Mouse (Mus musculus) liver, embryonic 11.5 days (tissue): ENCODE data around the gene Ptprd. TPM values are rescaled to one million over a fixed set of nuclear protein-coding genes. Genes with fewer than 3 reads are reported as not detected.

Experiments
- ATAC-seq: fragments of 200-750 bp; cut with Nextera tagmentation; replicated peaks from 2 replicates; pipeline ENCODE4 v1.8.0; 2017; ENCODE audit warnings: moderate number of reproducible peaks, mild to moderate bottlenecking, moderate TSS enrichment, moderate library complexity; ENCODE audit not compliant: low FRiP score
- DNase-seq: peaks from one replicate; pipeline ENCODE4 v3.0.0-alpha.2; 2017; ENCODE audit warnings: low spot score
- H3K27ac ChIP-seq: fragments of 300-500 bp; sonication (generic); 2 replicates; pipeline ENCODE4 v1.5.1; 2014; ENCODE audit warnings: mild to moderate bottlenecking, low read depth, low read length, control low read depth
- H3K27me3 ChIP-seq: fragments of 300-500 bp; sonication (generic); replicated peaks from 2 replicates; pipeline ENCODE4 v1.6.1; 2014; ENCODE audit warnings: low read length, mixed read lengths; ENCODE audit not compliant: control insufficient read depth, insufficient read depth
- H3K36me3 ChIP-seq: fragments of 300-500 bp; sonication (generic); 2 replicates; pipeline ENCODE4 v1.6.1; 2014; ENCODE audit warnings: mild to moderate bottlenecking, low read length, moderate library complexity, mixed read lengths; ENCODE audit not compliant: control insufficient read depth, insufficient read depth
- H3K4me1 ChIP-seq: fragments of 300-500 bp; sonication (generic); replicated peaks from 2 replicates; pipeline ENCODE4 v1.6.1; 2014; ENCODE audit warnings: low read length, mixed read lengths; ENCODE audit not compliant: control insufficient read depth, insufficient read depth
- H3K4me2 ChIP-seq: fragments of 300-500 bp; sonication (generic); 2 replicates; pipeline ENCODE4 v1.6.1; 2014; ENCODE audit warnings: mild to moderate bottlenecking, control low read depth, moderate library complexity
- H3K4me3 ChIP-seq: fragments of 300-500 bp; sonication (generic); 2 replicates; pipeline ENCODE4 v1.5.1; 2014; ENCODE audit warnings: low read depth, low read length, control low read depth
- H3K9ac ChIP-seq: fragments of 300-500 bp; sonication (generic); 2 replicates; pipeline ENCODE4 v1.6.1; 2014; ENCODE audit warnings: low read depth, low read length, control low read depth
- H3K9me3 ChIP-seq: fragments of 300-500 bp; sonication (generic); 2 replicates; pipeline ENCODE4 v1.6.1; 2016; ENCODE audit warnings: low read length, inconsistent platforms, mixed read lengths; ENCODE audit not compliant: control insufficient read depth
- WGBS: fragments of 180-500 bp; shearing (Covaris S2); extraction: QIAGEN DNeasy Blood & Tissue Kit; methylation state at CpG from one replicate; pipeline ENCODE4 v1.1.7; 2014; 5-methylcytosine and 5-hydroxymethylcytosine counted together
- polyA plus RNA-seq: library from polyadenylated mRNA; unstranded; fragments of >200 nt; fragmentation: Nextera tagmentation; extraction: Ambion mirVana; gene quantifications from 2 replicates; pipeline ENCODE4 v1.2.1, GENCODE M21; 2014

Gene Ptprd
- polyA plus RNA-seq, 1 experiment from 2014 or later = 8.4 TPM

- no peaks in the 10 kb centered on the region for H3K36me3 ChIP-seq
- H3K9me3 ChIP-seq = no peaks in the 10 kb centered on the region
- DNase-seq (no peak), ATAC-seq (no peak)
- H3K9ac ChIP-seq = no peak overlapping the region
- H3K4me2 ChIP-seq = no peak overlapping the region
- 57% methylated on average over 5 of the region's 5 CpGs for WGBS
- H3K27me3 ChIP-seq = no peaks in the 10 kb centered on the region
- H3K4me1 ChIP-seq = no peaks in the 10 kb centered on the region
- H3K27ac ChIP-seq = no peak overlapping the region
- no peak overlapping the region for H3K4me3 ChIP-seq
Measured at GRCm38 (mm10) chr4:77513914-77514628, 697.7 kb downstream of the Ptprd start.

DNA sequence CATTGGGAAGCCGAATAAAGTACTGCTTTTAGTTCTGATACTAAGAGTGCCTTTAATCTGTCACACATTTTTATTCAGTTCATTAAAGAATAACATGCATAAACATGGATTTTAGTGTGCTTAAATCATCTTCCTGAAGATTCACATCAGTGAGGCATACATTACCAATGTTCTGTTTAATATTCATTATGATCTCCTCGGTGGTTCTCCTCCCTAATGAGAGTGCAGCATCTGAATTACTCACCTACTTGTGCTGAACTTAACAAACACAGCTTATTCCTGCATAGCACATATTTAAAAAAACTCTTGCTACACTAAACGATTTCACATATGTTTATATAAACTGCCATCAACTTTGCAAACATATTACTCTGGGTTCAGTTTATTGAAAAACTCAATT, 698.7 kb downstream of the Ptprd start:
- Histone ChIP-seq H3K9ac (no peak overlapping the region), H3K4me1 (no peaks in the 10 kb centered on the region), H3K36me3 (no peaks in the 10 kb centered on the region), H3K4me3 (no peak overlapping the region), H3K27me3 (no peaks in the 10 kb centered on the region), H3K4me2 (no peak overlapping the region), H3K27ac (no peak overlapping the region), H3K9me3 (no peaks in the 10 kb centered on the region)
- ATAC-seq = no peak
- WGBS = 74% methylated on average over 3 of the region's 3 CpGs
- DNase-seq = no peak

- WGBS = 67% methylated on average over 7 of the region's 7 CpGs
- no peaks in the 10 kb centered on the region for H3K36me3 ChIP-seq
Measured at GRCm38 (mm10) chr4:77454049-77454448, 757.7 kb downstream of the Ptprd start.

GRCm38 (mm10) chr4:77399146-77399545, 812.6 kb downstream of the Ptprd start:
- Histone ChIP-seq H3K9ac (no peak overlapping the region), H3K27me3 (no peaks in the 10 kb centered on the region), H3K9me3 (no peaks in the 10 kb centered on the region), H3K36me3 (no peaks in the 10 kb centered on the region), H3K27ac (no peak overlapping the region), H3K4me2 (no peak overlapping the region), H3K4me3 (no peak overlapping the region), H3K4me1 (no peaks in the 10 kb centered on the region)
- ATAC-seq (no peak), DNase-seq (no peak)
- 80% methylated on average over 4 of the region's 4 CpGs for WGBS

More at GRCm38 (mm10) chr4:77454049-77454448, 757.7 kb downstream of the Ptprd start:
- no peak overlapping the region for H3K4me2 ChIP-seq
- H3K4me1 ChIP-seq = no peaks in the 10 kb centered on the region
- no peaks in the 10 kb centered on the region for H3K9me3 ChIP-seq
- no peak for DNase-seq
- no peak overlapping the region for H3K27ac ChIP-seq
- H3K9ac ChIP-seq = no peak overlapping the region
- no peak for ATAC-seq
- H3K27me3 ChIP-seq = no peaks in the 10 kb centered on the region
- H3K4me3 ChIP-seq = no peak overlapping the region

DNA sequence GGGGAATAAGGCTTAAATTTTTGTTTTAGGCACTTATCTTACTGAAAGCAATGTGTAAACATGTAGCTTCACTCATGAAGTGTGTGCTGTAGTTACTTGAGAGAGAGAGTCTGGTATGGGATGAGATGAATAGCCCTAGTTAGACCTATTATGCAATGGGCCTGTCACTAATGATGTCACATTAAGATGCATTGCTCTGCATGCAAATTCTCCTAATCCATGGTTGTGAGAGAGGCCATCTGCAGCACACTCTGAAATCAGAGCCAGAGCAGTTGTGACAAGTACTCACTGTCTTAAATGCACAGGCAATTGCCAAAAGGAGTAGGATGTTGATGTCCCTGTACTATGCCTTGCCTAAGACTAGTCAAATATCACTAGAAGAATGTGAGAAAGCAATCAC, 850.0 kb downstream of the Ptprd start:
- H3K36me3 ChIP-seq = no peaks in the 10 kb centered on the region
- H3K4me3 ChIP-seq = no peak overlapping the region
- H3K9ac ChIP-seq = no peak overlapping the region
- DNase-seq (no peak), ATAC-seq (no peak)
- no peak overlapping the region for H3K4me2 ChIP-seq
- H3K27ac ChIP-seq = no peak overlapping the region
- no peaks in the 10 kb centered on the region for H3K27me3 ChIP-seq
- no peaks in the 10 kb centered on the region for H3K4me1 ChIP-seq
- H3K9me3 ChIP-seq = no peaks in the 10 kb centered on the region

- no peak overlapping the region for H3K4me2 ChIP-seq
- no peaks in the 10 kb centered on the region for H3K9me3 ChIP-seq
- no peaks in the 10 kb centered on the region for H3K27me3 ChIP-seq
- no peak overlapping the region for H3K9ac ChIP-seq
- ATAC-seq (no peak), DNase-seq (no peak)
- no peak overlapping the region for H3K27ac ChIP-seq
- H3K4me1 ChIP-seq = no peaks in the 10 kb centered on the region
- WGBS = 86% methylated on average over 4 of the region's 4 CpGs
- H3K4me3 ChIP-seq = no peak overlapping the region
- no peaks in the 10 kb centered on the region for H3K36me3 ChIP-seq
Measured at GRCm38 (mm10) chr4:77327198-77327597, 884.6 kb downstream of the Ptprd start.

GRCm38 (mm10) chr4:77317060-77317680, 894.6 kb downstream of the Ptprd start:
- WGBS = 67% methylated on average over 10 of the region's 10 CpGs
- DNase-seq (no peak), ATAC-seq (no peak)
- H3K27me3 ChIP-seq = no peaks in the 10 kb centered on the region
- no peaks in the 10 kb centered on the region for H3K9me3 ChIP-seq
- H3K4me2 ChIP-seq = no peak overlapping the region
- no peak overlapping the region for H3K27ac ChIP-seq
- H3K4me3 ChIP-seq = no peak overlapping the region
- no peaks in the 10 kb centered on the region for H3K4me1 ChIP-seq
- H3K36me3 ChIP-seq = no peaks in the 10 kb centered on the region
- H3K9ac ChIP-seq = no peak overlapping the region

DNA sequence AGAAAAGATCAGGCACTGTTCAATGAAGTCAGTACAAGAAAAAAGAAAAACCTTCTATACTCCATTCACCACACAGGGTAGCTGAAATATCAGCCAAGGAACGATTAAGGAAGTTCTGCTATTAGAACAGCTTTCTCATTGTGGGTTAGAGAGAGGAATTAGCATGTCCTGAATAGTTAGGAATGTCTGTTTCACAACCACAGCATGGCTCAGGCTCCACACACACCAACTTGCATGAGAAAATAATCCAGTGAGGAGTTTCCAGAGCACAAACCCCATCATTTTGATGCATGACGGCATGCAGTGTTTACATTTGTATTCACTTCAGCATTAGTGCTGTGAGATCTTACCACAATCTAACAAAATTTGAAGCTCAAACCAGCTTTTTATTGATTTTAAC, 895.1 kb downstream of the Ptprd start:
- DNase-seq = no peak
- Histone ChIP-seq H3K27me3 (no peaks in the 10 kb centered on the region), H3K9ac (no peak overlapping the region), H3K9me3 (no peaks in the 10 kb centered on the region), H3K36me3 (no peaks in the 10 kb centered on the region), H3K4me2 (no peak overlapping the region), H3K4me1 (no peaks in the 10 kb centered on the region), H3K27ac (no peak overlapping the region), H3K4me3 (no peak overlapping the region)
- no peak for ATAC-seq
- 61% methylated on average over 2 of the region's 2 CpGs for WGBS
